Mouse (Mus musculus) large intestine, adult 2 months (tissue): ENCODE measurements at regions not wholly inside any gene's neighbourhood (a gene's known extent, or its start where the extent isn't known, plus 50 kb on each side); places are given as distances from the start of the nearest gene placed in this dataset.

Experiments
- DNase-seq: peaks from one replicate; pipeline ENCODE4 v3.0.0-alpha.2; 2012; ENCODE audit warnings: low read depth, low spot score
- WGBS: fragments of 180-500 bp; shearing (Covaris S2); methylation state at CpG from one replicate; pipeline ENCODE4 v1.1.7; 2018; 5-methylcytosine and 5-hydroxymethylcytosine counted together

DNA sequence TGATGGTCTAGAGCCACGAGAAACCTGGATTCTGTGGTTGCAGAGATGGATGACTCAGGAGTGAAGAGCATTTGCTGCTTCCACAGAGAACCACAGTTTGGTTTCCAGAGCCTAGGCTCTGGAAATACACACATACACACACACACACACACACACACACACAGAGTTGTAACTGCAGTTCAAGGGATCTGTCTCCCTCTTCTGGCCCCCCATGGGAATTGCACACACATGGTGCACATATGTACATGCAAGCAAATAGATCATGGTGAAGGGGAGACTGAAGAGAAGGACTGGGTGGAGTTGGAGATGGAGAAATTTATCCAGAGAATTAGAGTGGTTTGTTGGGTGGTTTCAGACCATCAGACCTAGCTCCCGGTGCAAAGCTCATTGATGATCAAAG, 252.6 kb downstream of the Gm4791 start:
- 100% methylated on average over 2 of the region's 2 CpGs for WGBS
- no peak for DNase-seq

DNA sequence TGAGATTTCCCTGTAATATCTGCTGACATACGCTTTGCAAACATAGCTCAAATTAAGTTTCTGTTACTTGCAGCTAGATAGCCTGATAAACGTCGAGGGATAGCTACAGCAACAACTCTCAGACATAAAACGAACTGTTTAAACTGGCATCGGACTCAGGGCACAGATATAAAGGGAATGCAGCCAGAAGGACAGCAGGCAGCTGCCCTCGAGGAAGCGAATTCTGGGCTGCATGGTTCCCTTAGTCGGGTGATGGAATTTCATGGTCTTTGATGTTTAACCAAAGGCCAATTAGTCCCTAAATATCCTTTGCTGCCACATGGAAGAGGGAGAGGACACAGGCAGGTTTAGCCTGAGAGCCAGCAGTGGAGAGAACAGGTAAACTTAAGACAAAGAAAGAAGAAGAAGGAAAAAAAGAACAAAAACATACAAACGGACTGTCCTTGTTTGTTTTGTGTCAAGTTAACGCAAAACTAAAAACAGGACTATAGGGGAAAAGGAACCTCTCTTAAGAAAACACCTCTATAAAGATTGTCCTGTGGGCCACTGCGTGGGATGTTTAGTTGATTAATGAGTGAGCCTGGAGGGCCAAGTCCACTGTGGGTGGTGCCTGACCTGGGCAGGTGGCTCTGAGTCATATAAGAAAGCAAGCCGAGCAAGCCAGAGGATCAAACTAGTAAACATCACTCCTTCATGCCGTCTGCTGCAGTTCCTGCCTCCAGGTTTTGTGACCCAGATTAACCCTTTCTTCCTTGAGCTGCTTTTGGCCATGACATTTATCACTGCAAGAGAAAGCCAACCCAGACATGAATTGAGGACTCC, 255.5 kb downstream of the Gm4791 start:
- 21% methylated on average over 13 of the region's 13 CpGs for WGBS

GRCm38 (mm10) chr9:47265946-47266490, 264.0 kb upstream of the Cadm1 start:
- DNase-seq: no peak
- 27% methylated on average over 9 of the region's 9 CpGs for WGBS

More for the DNA sequence above, 255.5 kb downstream of the Gm4791 start:
- peak; percentile 64 for DNase-seq

GRCm38 (mm10) chr9:47276303-47277005, 253.5 kb upstream of the Cadm1 start:
- DNase-seq: no peak
- WGBS: 56% methylated on average over 12 of the region's 12 CpGs

GRCm38 (mm10) chr9:47279410-47279809, 250.6 kb upstream of the Cadm1 start:
- 71% methylated on average over 6 of the region's 6 CpGs for WGBS
- DNase-seq: no peak

- 71% methylated on average over 7 of the region's 7 CpGs for WGBS
- no peak for DNase-seq
Measured at GRCm38 (mm10) chr9:47280146-47280545, 249.8 kb upstream of the Cadm1 start.

DNA sequence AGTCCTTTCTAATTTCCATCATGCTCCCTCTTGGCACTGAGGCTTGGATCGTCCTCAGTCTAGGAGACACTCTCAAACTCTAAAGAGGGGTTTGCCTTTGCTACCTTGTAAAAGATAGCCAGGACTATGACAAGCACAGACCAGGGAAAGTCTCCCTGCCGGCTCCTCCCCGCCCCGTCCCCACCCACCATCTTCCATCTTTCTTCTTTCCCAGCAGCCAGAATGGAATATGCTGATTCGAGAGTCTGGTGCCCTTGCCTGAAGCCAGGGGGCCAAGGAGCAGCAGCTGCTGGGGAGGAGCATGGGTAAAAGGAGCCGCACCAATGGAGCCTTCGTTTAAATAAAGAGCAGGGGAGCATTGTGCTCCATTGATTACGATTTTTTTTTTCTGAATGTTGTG, 249.4 kb upstream of the Cadm1 start:
- DNase-seq: no peak
- WGBS: 67% methylated on average over 8 of the region's 8 CpGs

DNA sequence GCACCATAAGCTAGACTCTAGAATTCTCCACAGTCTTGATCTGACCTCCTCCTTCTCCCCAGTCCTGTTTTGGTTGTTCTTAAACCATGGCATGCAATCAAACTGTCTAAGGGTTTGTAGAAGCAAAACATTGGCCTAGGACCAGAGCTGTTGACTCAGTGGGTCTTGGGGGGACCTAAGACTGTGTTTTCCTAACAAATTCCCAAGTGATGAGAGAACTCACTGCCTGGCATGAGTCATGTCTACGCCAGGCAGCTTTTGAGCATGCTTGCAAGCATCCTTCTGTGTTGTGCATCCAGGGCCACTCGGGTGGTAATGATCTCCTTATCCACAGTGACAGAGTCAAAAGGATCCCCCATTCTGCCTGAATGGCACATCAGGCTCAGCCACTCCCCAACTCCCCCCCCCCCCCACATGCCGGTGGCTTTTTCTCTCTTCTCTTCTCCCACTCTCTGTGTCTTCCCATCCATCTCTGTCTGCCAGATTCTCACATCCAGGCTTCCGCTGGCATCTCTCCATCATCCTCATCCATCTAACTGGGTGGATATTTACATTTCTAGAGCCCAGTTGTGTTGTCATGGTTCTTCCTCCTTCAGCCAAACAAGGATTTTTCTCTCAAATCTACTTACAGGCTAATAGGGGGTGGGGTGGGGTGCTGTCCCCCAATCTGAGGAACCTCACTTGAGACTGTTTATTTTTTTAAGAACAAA, 246.1 kb upstream of the Cadm1 start:
- WGBS: 69% methylated on average over 4 of the region's 4 CpGs

DNA sequence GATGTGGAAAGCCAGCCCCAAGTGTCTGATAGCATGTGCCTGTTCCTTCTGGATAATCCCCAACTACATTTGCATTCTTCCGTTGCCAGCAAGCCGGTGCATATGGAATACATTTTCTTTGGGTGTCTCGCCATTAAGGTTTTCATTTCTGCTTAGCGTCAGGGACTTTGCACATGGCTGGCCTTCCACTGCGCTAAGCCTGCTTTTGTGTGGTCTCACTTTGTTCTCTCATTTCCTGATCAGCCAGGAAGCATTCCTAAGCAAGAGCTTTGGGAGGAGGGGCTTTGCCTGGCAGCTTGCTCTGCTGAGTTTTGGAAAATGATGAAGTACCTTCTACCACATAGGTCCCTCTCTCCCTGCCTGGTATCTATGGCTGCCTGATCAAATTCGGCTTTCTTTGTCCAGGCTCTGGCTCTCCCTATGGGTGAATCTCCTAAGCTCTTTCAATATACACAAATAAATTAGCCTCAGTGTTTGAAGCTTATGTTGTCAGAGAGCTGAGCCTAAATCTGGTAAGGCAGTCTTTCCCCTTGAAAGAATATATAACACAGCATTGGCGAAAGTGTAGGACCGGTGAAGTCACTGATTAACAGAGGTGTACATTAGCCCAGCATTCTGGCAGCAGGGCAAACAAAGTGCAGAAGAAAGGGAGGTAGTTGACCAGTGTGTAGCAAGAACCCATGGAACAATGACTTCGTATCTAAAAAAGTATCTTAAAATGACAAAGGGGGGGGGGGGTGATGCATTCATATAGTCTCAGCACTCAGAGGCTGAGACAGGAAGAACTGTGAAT, 242.8 kb upstream of the Cadm1 start:
- 59% methylated on average over 9 of the region's 9 CpGs for WGBS
- DNase-seq: no peak

More for the DNA sequence above, 246.1 kb upstream of the Cadm1 start:
- no peak for DNase-seq

DNA sequence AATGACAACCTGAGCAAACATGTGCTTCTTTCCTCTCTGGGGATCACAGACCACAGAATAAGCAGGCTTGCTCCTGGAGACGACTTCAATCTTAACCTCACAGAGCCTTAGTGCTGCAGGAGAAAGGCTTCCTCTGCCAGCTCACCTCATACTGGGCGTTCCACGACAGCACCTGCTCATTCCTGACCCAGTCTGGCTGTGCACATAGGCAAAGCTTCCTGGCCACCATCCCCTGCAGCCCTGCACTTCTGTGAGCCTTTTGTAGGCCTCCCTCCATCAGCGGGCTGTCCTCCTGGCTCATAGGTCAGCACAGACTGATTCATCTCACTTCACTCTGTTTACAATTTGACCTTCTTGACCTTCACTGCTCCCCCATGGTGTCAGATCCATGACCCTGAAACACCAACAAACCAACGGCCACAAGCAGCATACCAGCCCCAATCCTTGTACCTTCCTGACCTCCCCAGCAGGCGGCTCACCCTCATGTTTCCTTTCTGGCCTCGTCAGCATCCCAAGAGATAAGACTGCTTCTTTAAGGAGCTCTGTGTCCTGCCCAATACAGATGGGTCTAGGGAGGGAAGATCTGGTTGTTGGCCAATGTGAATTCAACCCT, 241.3 kb upstream of the Cadm1 start:
- WGBS: 79% methylated on average over 7 of the region's 7 CpGs
- no peak for DNase-seq

DNA sequence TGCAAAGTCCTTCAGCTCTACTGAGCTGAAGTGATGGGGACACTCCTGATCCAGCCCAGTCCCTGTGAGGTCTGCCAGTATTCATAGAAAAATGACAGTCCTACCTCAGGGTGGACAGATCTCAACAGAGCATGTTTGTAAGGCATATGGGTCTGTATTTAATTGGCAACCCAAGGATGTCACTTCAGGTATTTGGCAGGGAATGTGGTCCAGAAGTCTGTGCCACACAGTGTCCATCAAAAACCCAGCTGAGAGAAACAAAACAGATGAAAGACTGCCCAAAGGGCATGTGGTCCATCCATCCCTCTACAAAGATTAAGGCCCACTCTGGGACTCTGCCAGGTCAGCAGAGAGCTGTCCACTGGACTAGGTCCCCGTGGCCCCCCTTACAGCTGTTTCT, 229.3 kb upstream of the Cadm1 start:
- WGBS: 58% methylated on average over 1 of the region's 1 CpGs
- DNase-seq: no peak

DNA sequence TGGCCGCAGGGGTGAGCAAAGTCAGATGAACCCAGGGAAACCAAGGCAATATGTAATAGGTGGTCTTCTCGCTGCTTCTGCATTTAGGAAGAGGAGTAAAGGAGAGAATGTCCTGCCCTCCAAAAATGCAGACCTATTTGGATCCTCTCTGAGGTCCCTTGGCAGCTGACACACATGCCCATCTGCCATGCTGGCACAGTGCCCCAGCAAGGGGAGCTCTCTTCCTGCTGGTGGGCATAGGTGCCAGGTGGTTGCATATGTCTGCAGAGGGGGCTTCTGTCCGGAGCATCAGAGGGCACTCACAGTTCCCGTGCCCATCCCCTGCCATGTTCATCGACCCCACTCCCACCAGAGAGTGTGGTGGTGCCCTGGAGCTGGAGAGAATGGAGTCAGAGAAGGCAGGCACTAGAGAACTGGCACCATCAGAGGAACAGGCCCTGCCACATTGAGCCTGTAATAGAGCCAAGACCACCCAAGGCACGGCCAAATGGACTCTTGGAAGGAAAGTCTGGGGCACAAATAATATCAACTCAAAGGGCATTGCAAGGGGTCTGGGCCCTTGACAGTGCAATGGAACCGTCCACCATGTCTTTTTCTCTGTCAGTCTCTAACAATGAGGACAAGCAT, 222.7 kb upstream of the Cadm1 start:
- no peak for DNase-seq
- WGBS: 79% methylated on average over 7 of the region's 7 CpGs

- 36% methylated on average over 17 of the region's 17 CpGs for WGBS
- no peak for DNase-seq
Measured at GRCm38 (mm10) chr9:47307752-47308500, 222.0 kb upstream of the Cadm1 start.

GRCm38 (mm10) chr9:47313433-47313832, 216.5 kb upstream of the Cadm1 start:
- 40% methylated on average over 4 of the region's 4 CpGs for WGBS
- no peak for DNase-seq

DNA sequence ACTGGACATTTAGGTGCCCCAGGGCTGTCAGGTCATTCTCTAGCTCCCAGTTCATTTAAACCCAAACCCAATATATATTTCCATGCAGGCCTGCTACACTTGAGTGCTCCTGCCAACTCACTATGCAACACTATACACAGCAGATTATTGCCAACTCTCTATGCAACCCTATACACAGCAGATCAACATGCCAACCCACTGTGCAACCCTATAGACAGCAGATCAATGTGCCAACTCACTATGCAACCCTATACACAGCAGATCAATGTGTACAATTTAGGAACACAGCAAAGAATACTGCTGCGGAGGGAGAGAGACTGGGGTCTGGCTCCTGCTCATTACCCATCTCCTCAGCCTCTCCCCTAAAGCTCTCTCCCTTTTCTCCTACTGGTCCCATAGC, 215.7 kb upstream of the Cadm1 start:
- DNase-seq: no peak
- 95% methylated on average over 1 of the region's 1 CpGs for WGBS

- DNase-seq: no peak
- WGBS: 77% methylated on average over 1 of the region's 1 CpGs
Measured at GRCm38 (mm10) chr9:47320345-47320744, 209.6 kb upstream of the Cadm1 start.

- peak; percentile 22 for DNase-seq
Measured at GRCm38 (mm10) chr9:47321106-47321789, 208.7 kb upstream of the Cadm1 start.

More at GRCm38 (mm10) chr9:47321106-47321789, 208.7 kb upstream of the Cadm1 start:
- 47% methylated on average over 10 of the region's 10 CpGs for WGBS
